Mouse (Mus musculus) embryonic fibroblast, embryonic 13.5 days (primary cell): ENCODE measurements around the gene Iqschfp.

Experiments used
- CTCF ChIP-seq: IDR thresholded peaks from 2 replicates; pipeline ENCODE4 v1.5.1; 2011; ENCODE audit warnings: mild to moderate bottlenecking, control low read depth, low read length, moderate library complexity, borderline replicate concordance; ENCODE audit not compliant: insufficient read depth
- POLR2A ChIP-seq: IDR thresholded peaks from 2 replicates; pipeline ENCODE4 v1.6.1; 2011; ENCODE audit warnings: low read depth, mild to moderate bottlenecking, control low read depth, low read length, moderate library complexity

- no peak for TF ChIP-seq POLR2A
- TF ChIP-seq CTCF: no peak
Observed at GRCm38 (mm10) chr3:68496513-68496912, 604.5 kb downstream of the Iqschfp start.
